Mouse (Mus musculus): ENCODE results near the gene Agtpbp1.

The Agtpbp1 gene

GRCm38 (mm10) chr13:59533331-59533730 is 51.7 kb downstream of the Agtpbp1 start:
- DNase-seq (ENCODE audit: low read depth, low spot score), result no peak

GRCm38 (mm10) chr13:59531203-59531602 is 53.8 kb downstream of the Agtpbp1 start:
- DNase-seq (ENCODE audit: low read depth, low spot score), result no peak

- DNase-seq (ENCODE audit: low read depth, low spot score), result no peak
Measured at GRCm38 (mm10) chr13:59530491-59530890, 54.5 kb downstream of the Agtpbp1 start.

GRCm38 (mm10) chr13:59521271-59522064 is 63.6 kb downstream of the Agtpbp1 start:
- no peak for DNase-seq (ENCODE audit: low read depth, low spot score)

GRCm38 (mm10) chr13:59520834-59521233 is 64.2 kb downstream of the Agtpbp1 start:
- no peak for DNase-seq (ENCODE audit: low read depth, low spot score)

GRCm38 (mm10) chr13:59519479-59519878 is 65.5 kb downstream of the Agtpbp1 start:
- DNase-seq (ENCODE audit: low read depth, low spot score), result no peak

- DNase-seq (ENCODE audit: low read depth, low spot score), result no peak
Measured at GRCm38 (mm10) chr13:59518016-59518415, 67.0 kb downstream of the Agtpbp1 start.

GRCm38 (mm10) chr13:59515074-59515473 is 70.0 kb downstream of the Agtpbp1 start:
- peak; percentile 69 for DNase-seq (ENCODE audit: low read depth, low spot score)

GRCm38 (mm10) chr13:59509644-59510366 is 75.2 kb downstream of the Agtpbp1 start:
- DNase-seq (ENCODE audit: low read depth, low spot score), result no peak

GRCm38 (mm10) chr13:59508584-59508983 is 76.4 kb downstream of the Agtpbp1 start:
- no peak for DNase-seq (ENCODE audit: low read depth, low spot score)

GRCm38 (mm10) chr13:59506450-59506849 is 78.6 kb downstream of the Agtpbp1 start:
- DNase-seq (ENCODE audit: low read depth, low spot score), result no peak

GRCm38 (mm10) chr13:59505867-59506266 is 79.2 kb downstream of the Agtpbp1 start:
- no peak for DNase-seq (ENCODE audit: low read depth, low spot score)

- peak; percentile 34 for DNase-seq (ENCODE audit: low read depth, low spot score)
Measured at GRCm38 (mm10) chr13:59503581-59503980, 81.4 kb downstream of the Agtpbp1 start.

GRCm38 (mm10) chr13:59499831-59500230 is 85.2 kb downstream of the Agtpbp1 start:
- no peak for DNase-seq (ENCODE audit: low read depth, low spot score)

GRCm38 (mm10) chr13:59499374-59499773 is 85.7 kb downstream of the Agtpbp1 start:
- DNase-seq (ENCODE audit: low read depth, low spot score), result no peak

GRCm38 (mm10) chr13:59498191-59498590 is 86.8 kb downstream of the Agtpbp1 start:
- DNase-seq (ENCODE audit: low read depth, low spot score), result no peak

- no peak for DNase-seq (ENCODE audit: low read depth, low spot score)
Measured at GRCm38 (mm10) chr13:59495839-59496238, 89.2 kb downstream of the Agtpbp1 start.

GRCm38 (mm10) chr13:59494619-59495262 is 90.3 kb downstream of the Agtpbp1 start:
- peak; percentile 65 for DNase-seq (ENCODE audit: low read depth, low spot score)

- DNase-seq (ENCODE audit: low read depth, low spot score), result no peak
Measured at GRCm38 (mm10) chr13:59490726-59491125, 94.3 kb downstream of the Agtpbp1 start.

- no peak for DNase-seq (ENCODE audit: low read depth, low spot score)
Measured at GRCm38 (mm10) chr13:59489143-59489542, 95.9 kb downstream of the Agtpbp1 start.

GRCm38 (mm10) chr13:59487287-59487686 is 97.7 kb downstream of the Agtpbp1 start:
- DNase-seq (ENCODE audit: low read depth, low spot score), result no peak

- no peak for DNase-seq (ENCODE audit: low read depth, low spot score)
Measured at GRCm38 (mm10) chr13:59486243-59486642, 98.8 kb downstream of the Agtpbp1 start.

Data from ZHBTc4 (cell line).